ENCODE assay signal across 14 mouse cellular contexts in genomic region chr10:40750293-40751047, GRCm38 (mm10).
DNase-seq lines count a peak whose midpoint lies in the region; ATAC-seq and TF ChIP-seq lines count a peak whose summit lies in the region.
"Had no signal": no experiment of that assay in that cellular context is flagged by ENCODE, and none has a peak within 500 bp of the region (broad histone marks: within the 10 kb centered on the region; RNA-seq: fewer than 3 reads in every experiment).

No protein-coding gene starts in this region.

- peak overlapping the region; percentile 23; the same call in 1 of the 2 replicates for H3K4me2 ChIP-seq in forebrain, embryonic 16.5 days (ENCODE audit: low read length)
- no peak overlapping the region for H3K4me2 ChIP-seq in forebrain, embryonic 11.5 days (ENCODE audit: low read depth, low read length, severe bottlenecking)
- peak overlapping the region; percentile 36 for H3K4me2 ChIP-seq in intestine, embryonic 15.5 days (replicated peaks)
- peak overlapping the region; percentile 42 for H3K4me2 ChIP-seq in neural tube, embryonic 15.5 days
- H3K4me2 ChIP-seq: heart, embryonic 12.5 days; lung, embryonic 15.5 days; midbrain, embryonic 11.5 days had no signal

- peaks cover 11% of the 10 kb centered on the region for H3K4me1 ChIP-seq in forebrain, embryonic 16.5 days (replicated peaks; ENCODE audit: control insufficient read depth, insufficient read depth, low read length)
- H3K4me1 ChIP-seq in forebrain, embryonic 11.5 days (replicated peaks; ENCODE audit: control insufficient read depth, insufficient read depth, low read length) = no peaks in the 10 kb centered on the region
- H3K4me1 ChIP-seq in intestine, embryonic 15.5 days (replicated peaks) = no peaks in the 10 kb centered on the region
- H3K4me1 ChIP-seq in neural tube, embryonic 15.5 days = peaks cover 24% of the 10 kb centered on the region
- H3K4me1 ChIP-seq in thymus, adult 2 months (replicated peaks; ENCODE audit: control insufficient read depth, insufficient read depth, low read length) = no peaks in the 10 kb centered on the region
- H3K4me1 ChIP-seq: lung, embryonic 15.5 days had no signal

- no peaks in the 10 kb centered on the region for H3K27me3 ChIP-seq in forebrain, embryonic 16.5 days (replicated peaks; ENCODE audit: control insufficient read depth, insufficient read depth, low read length)
- no peaks in the 10 kb centered on the region for H3K27me3 ChIP-seq in forebrain, embryonic 11.5 days (ENCODE audit: control insufficient read depth, insufficient read depth, low read length)
- no peaks in the 10 kb centered on the region for H3K27me3 ChIP-seq in intestine, embryonic 15.5 days (replicated peaks)
- H3K27me3 ChIP-seq in neural tube, embryonic 15.5 days (replicated peaks) = no peaks in the 10 kb centered on the region
- no peaks in the 10 kb centered on the region for H3K27me3 ChIP-seq in thymus, adult 2 months (ENCODE audit: control insufficient read depth, insufficient read depth, low read length)
- H3K27me3 ChIP-seq: heart, embryonic 12.5 days; lung, embryonic 15.5 days had no signal

- H3K9me3 ChIP-seq in forebrain, embryonic 16.5 days (ENCODE audit: control insufficient read depth, low read length) = no peaks in the 10 kb centered on the region
- H3K9me3 ChIP-seq in forebrain, embryonic 11.5 days (ENCODE audit: control insufficient read depth, low read length) = no peaks in the 10 kb centered on the region
- H3K9me3 ChIP-seq in intestine, embryonic 15.5 days = no peaks in the 10 kb centered on the region
- H3K9me3 ChIP-seq in neural tube, embryonic 15.5 days (replicated peaks) = no peaks in the 10 kb centered on the region
- H3K9me3 ChIP-seq: heart, embryonic 12.5 days; lung, embryonic 15.5 days had no signal

- no peak overlapping the region for H3K4me3 ChIP-seq in forebrain, embryonic 16.5 days (replicated peaks; ENCODE audit: low read length)
- no peak overlapping the region for H3K4me3 ChIP-seq in forebrain, embryonic 11.5 days (ENCODE audit: low read depth, low read length)
- H3K4me3 ChIP-seq in layer of hippocampus, adult 2 months = no peak overlapping the region
- no peak overlapping the region for H3K4me3 ChIP-seq in intestine, embryonic 15.5 days (replicated peaks)
- peak overlapping the region; percentile 6; the same call in 1 of the 2 replicates for H3K4me3 ChIP-seq in neural tube, embryonic 15.5 days (replicated peaks)
- no peak overlapping the region for H3K4me3 ChIP-seq in thymus, adult 2 months (ENCODE audit: control insufficient read depth, insufficient read depth, low read length)
- H3K4me3 ChIP-seq: heart, embryonic 12.5 days; lung, embryonic 15.5 days had no signal

- no peak for DNase-seq in forebrain, embryonic 11.5 days (ENCODE audit: low spot score)
- DNase-seq in layer of hippocampus, adult 2 months (ENCODE audit: low spot score in 2 of 2) = no peak
- no peak for DNase-seq in layer of hippocampus, adult 9-11 months
- DNase-seq in thymus, adult 2 months = no peak
- DNase-seq: cerebellum, adult 9-11 months; kidney, adult 8-10 months; liver had no signal

- peak overlapping the region; percentile 75 for H3K27ac ChIP-seq in forebrain, embryonic 16.5 days (ENCODE audit: low read length)
- H3K27ac ChIP-seq in forebrain, embryonic 11.5 days (ENCODE audit: low read depth, low read length) = no peak overlapping the region
- peak overlapping the region; percentile 91 for H3K27ac ChIP-seq in layer of hippocampus, adult 2 months
- no peak overlapping the region for H3K27ac ChIP-seq in intestine, embryonic 15.5 days
- peak overlapping the region; percentile 64 for H3K27ac ChIP-seq in neural tube, embryonic 15.5 days (replicated peaks)
- no peak overlapping the region for H3K27ac ChIP-seq in thymus, adult 2 months (ENCODE audit: control insufficient read depth, insufficient read depth, low read length)
- H3K27ac ChIP-seq: lung, embryonic 15.5 days had no signal

- no peak for TF ChIP-seq POLR2A in thymus, adult 2 months (IDR thresholded peaks at IDR 0.05; ENCODE audit: control insufficient read depth, extremely low read depth, insufficient read depth, low read length, poor library complexity)

- 63% methylated on average over 10 of the region's 10 CpGs for WGBS in forebrain, embryonic 16.5 days
- 81% methylated on average over 10 of the region's 10 CpGs for WGBS in forebrain, embryonic 11.5 days
- 31% methylated on average over 10 of the region's 10 CpGs for WGBS in intestine, embryonic 15.5 days
- WGBS in neural tube, embryonic 15.5 days = 37% methylated on average over 10 of the region's 10 CpGs
- 50% methylated on average over 10 of the region's 10 CpGs for WGBS in thymus, adult 2 months

- no peak overlapping the region; the same call in 1 of the 2 replicates for H3K9ac ChIP-seq in forebrain, embryonic 16.5 days (replicated peaks; ENCODE audit: low read depth, low read length)
- H3K9ac ChIP-seq in forebrain, embryonic 11.5 days (ENCODE audit: low read length) = no peak overlapping the region
- no peak overlapping the region for H3K9ac ChIP-seq in intestine, embryonic 15.5 days
- H3K9ac ChIP-seq in neural tube, embryonic 15.5 days (replicated peaks) = no peak overlapping the region; the same call in 1 of the 2 replicates
- H3K9ac ChIP-seq: heart, embryonic 12.5 days; lung, embryonic 15.5 days had no signal

- no peak for ATAC-seq in forebrain, embryonic 16.5 days
- ATAC-seq in forebrain, embryonic 11.5 days (replicated peaks; ENCODE audit: low FRiP score) = no peak
- ATAC-seq in intestine, embryonic 15.5 days = 0 out of 2 replicates have a peak, but pooled peaks have one; percentile 49
- peak; percentile 76 for ATAC-seq in neural tube, embryonic 15.5 days (ENCODE audit: low FRiP score)
- ATAC-seq in megakaryocyte-erythroid progenitor cell, adult 5-6 weeks (replicated peaks; ENCODE audit: low FRiP score, low TSS enrichment, poor library complexity, severe bottlenecking) = no peak

- no peaks in the 10 kb centered on the region for H3K36me3 ChIP-seq in forebrain, embryonic 16.5 days (ENCODE audit: control insufficient read depth, insufficient read depth)
- H3K36me3 ChIP-seq in forebrain, embryonic 11.5 days (ENCODE audit: control insufficient read depth, insufficient read depth, low read length) = no peaks in the 10 kb centered on the region
- H3K36me3 ChIP-seq in intestine, embryonic 15.5 days = no peaks in the 10 kb centered on the region
- no peaks in the 10 kb centered on the region for H3K36me3 ChIP-seq in neural tube, embryonic 15.5 days
- no peaks in the 10 kb centered on the region for H3K36me3 ChIP-seq in thymus, adult 2 months (ENCODE audit: control insufficient read depth, insufficient read depth, low read length)
- H3K36me3 ChIP-seq: heart, embryonic 12.5 days; lung, embryonic 15.5 days had no signal

- no peak for TF ChIP-seq CTCF in layer of hippocampus, adult 2 months (conservative IDR thresholded peaks at IDR 0.05)
- no peak for TF ChIP-seq CTCF in thymus, adult 2 months (IDR thresholded peaks at IDR 0.05; ENCODE audit: borderline replicate concordance, control insufficient read depth, extremely low read depth, insufficient read depth, low read length, poor library complexity)

Comparison
In these comparisons a context has a peak if more than half of its experiments do, and no peak if none do; other contexts are left out.
1. H3K27ac ChIP-seq: peak in forebrain, embryonic 16.5 days (single experiment), layer of hippocampus, adult 2 months (single experiment) and neural tube, embryonic 15.5 days (single experiment); none in forebrain, embryonic 11.5 days (single experiment), intestine, embryonic 15.5 days (single experiment) and thymus, adult 2 months (single experiment).
2. ATAC-seq: peak in intestine, embryonic 15.5 days (single experiment) and neural tube, embryonic 15.5 days (single experiment); none in forebrain, embryonic 16.5 days (single experiment), forebrain, embryonic 11.5 days (single experiment) and megakaryocyte-erythroid progenitor cell, adult 5-6 weeks (single experiment).